Mouse (Mus musculus) urinary bladder, postnatal 14 days (tissue): ENCODE results near the gene Tkfc.

ENCODE experiments used
- DNase-seq: peaks from one replicate; pipeline ENCODE4 v3.0.0; 2021; ENCODE audit warnings: low spot score

The Tkfc gene

DNA sequence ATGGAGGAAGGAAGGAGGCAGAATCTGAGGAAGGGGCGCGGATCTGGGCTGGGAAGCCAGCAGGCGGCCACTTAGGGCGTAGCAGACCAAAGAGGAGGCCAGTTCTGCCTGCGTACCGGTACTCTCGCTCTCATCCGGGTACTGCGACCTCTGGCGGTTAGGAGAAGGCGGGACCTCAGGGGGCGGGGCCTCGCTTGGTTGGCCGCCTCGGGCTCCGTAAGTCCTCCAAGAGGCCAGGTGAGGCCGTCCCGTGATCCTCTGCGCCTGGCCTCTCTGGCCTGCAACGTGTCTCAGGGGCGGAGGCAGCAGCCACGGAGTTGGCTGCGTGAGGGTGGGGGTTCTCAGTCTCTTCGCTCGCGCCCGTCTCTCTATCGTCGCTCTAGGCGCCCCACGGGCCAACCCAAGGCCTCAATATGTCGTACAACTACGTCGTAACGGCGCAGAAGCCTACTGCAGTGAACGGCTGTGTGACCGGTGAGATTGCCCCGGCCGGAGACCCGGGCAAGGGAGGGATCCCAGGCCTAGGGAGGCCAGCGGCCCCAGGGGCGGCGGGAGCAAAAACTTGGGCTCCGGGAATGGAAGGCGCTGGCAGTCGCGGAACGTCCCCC lies at the start of gene Tkfc, which contains the start of gene Ddb1:
Tkfc (minus strand) TSS at position 362 of the 608 bp plus-strand sequence.
Ddb1 (plus strand) TSS at position 35 of the 608 bp plus-strand sequence.
- peak; percentile 99 for DNase-seq

DNA sequence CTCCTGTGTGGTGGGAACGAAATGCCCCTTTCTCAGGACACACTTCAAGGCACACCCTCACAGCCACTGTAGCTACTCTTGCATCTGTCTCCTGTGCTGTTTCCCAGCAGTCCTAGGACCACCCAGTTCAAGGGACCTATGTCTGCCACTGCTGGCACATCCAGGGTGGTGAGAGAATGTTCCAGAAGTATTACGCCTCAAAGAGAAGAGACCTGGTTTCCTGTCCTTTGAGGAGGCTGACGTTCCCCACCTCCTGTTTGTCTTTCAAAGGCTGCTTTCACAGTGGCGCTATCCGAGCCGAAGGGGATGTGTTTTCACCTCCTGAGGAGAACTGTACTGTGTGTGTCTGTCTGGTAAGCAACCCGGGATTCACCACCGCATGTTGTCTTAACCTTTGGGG lies 42.7 kb upstream of the Tkfc start:
- DNase-seq, result no peak

- no peak for DNase-seq
Measured at GRCm38 (mm10) chr19:10645616-10646015, 40.2 kb upstream of the Tkfc start.

DNA sequence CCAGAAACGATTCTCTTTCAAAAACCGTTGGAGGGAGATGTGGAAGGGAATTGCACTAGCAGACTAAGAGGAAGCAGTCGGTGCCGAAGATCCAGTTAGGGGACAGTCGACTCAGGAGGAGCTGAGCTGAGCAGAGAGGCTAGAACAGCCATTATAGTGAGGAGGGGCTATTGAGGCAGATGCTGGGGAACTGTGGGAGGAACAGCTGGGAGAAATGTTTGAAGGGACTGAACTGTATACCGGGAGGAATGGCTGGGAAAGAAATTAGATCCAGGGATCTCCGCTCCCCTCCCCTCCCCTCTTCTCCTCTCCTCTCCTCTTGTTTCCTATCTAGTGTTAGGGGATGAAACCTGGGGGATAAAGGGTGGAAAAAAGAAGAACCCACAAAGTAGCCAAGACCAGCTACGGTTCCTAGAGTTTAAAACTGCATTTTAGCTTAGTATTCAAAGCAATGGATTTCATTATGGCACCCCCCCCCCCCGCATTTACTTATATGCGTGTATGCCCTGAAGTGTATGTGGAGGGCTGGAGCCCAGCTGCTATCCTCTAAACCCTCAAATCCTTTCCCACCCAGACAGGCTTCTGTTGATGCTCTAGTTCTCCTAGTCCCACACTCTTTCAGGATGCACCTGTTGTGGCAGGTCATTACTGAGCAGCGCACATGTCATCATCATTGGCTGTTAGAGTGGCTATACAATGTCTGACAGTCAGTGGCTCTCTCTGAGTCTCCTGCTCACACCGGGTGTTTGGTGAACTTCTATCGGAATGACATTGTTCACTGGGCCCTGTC lies 35.3 kb upstream of the Tkfc start:
- no peak for DNase-seq

DNA sequence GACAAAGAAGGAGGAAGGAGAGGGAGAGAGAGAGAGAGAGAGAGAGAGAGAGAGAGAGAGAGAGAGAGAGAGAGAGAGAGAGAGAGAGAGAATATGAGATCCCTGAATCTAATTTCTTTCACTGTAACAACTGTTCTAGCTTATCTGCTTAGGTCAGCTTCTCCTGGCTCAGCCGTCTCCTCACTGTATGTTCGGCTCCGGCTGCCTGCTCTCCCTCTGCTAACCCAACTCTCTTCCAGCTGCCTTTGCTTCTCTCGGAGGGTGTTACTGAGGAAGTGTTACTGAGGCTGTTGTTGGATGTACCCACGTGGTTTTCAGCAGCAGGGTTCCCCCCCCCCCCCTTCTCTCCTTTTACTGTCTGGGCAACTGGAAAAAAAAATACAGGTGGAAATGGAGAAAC lies 34.6 kb upstream of the Tkfc start:
- DNase-seq, result no peak

DNA sequence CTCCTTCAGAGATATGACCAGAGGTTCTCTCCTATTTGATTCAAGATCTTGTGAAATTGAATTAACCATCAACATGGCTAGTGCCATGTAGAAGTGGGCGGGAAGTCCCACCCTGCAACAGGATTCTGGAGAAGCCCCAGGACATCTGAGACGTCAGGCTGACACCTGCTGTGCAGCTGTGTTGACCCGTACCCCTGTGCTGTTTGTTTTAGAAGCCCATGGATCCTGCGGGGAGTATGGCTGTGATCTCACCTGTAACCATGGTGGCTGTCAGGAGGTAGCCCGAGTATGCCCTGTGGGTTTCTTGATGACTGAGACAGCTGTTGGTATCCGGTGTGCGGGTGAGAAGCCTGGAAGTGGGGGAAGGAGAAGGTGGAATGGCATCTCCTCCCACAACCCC lies 32.4 kb upstream of the Tkfc start:
- DNase-seq, result no peak

DNA sequence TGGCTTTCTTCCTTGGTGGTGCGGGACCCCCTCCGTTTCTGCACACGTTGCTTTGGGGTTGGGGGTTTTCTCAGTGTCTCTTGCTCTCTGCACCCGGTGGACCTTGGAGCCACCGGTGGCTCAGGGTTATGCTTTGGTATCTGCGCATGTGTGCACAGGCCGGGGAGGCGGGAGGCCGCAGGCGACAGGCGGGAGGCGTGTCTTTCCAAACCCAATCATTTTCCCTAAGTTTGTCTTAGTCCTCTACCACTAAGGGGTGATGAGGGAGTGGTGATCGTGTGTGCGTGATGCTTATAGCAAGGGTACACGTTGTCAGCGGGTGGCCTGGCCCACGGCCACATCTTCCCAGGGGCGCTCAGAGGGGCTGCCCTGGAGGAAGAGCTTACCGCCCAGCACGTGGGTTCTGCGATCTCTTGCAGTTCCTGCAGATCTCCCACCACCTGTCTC lies 29.4 kb upstream of the Tkfc start:
- DNase-seq, result peak; percentile 34

DNA sequence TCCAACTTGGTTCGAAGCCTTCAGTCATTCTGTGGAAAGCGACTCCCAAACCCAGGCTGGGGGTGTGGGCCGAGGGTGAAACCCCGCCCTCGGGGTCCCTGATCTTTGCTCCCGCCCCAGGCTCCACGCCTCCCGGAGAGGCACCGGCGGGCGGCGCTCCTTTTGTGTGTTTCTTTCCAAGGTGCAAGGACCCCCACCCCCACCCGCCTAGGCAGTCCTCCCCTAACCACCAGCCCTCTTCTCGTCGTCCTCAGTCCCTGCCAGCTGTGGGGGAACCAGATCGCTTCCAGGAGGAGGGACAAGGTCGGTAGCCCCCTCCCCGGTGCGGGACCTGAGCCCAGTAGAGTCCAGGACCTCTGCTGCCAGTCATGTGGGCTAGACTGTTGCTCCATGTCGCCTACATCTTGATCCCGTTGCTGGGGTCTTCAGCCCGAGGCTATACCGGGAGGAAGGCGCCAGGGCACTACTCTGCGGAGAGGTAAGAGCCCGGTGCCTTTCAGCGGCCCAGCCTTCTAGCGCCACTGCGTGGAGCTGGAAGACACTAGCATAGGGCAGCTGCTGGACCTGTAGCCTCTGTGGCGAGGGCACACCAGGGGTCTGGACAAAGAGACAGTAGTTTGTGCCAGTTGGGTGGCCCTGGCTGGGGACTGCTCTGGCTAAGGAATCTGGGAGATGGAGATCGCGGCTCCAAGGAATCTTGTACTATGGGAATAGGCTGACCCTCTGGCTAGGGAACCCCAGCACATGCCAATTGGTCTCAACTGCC lies 28.8 kb upstream of the Tkfc start, which contains the start of gene Vwce:
Vwce (plus strand) TSS at position 108 of the 766 bp plus-strand sequence.
- DNase-seq, result peak; percentile 38

DNA sequence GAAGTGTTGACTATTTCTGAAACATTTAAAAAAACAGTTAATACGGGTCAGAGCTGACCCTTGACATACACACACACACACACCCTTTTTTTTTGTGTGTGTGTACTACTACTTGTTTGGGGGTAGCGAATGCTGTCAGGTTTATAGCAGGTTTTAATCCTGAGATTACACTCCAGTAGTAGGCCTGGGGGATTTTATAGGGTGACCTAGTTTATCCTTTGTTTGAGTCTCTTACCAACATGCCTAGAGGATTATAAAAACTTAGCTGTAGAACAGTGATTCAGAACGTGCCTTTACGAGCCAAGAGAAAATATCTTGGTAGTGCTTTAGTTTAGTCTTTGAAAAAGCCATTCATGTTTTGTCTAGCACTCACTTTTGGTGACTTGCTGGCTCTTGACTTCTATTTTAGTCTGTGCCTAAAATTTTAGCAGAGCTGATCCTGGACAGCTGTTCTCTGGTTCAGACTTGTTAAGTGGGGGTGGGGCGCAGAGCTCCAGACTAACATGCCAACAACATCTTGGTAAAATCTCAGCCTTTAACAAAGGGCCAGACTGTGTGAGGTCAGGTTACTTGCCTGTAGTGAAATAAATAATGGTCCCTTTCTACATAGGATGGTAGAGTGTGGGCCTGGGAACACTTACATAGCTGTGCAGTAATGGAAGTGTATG lies 3.3 kb upstream of the Tkfc start:
- DNase-seq, result no peak

DNA sequence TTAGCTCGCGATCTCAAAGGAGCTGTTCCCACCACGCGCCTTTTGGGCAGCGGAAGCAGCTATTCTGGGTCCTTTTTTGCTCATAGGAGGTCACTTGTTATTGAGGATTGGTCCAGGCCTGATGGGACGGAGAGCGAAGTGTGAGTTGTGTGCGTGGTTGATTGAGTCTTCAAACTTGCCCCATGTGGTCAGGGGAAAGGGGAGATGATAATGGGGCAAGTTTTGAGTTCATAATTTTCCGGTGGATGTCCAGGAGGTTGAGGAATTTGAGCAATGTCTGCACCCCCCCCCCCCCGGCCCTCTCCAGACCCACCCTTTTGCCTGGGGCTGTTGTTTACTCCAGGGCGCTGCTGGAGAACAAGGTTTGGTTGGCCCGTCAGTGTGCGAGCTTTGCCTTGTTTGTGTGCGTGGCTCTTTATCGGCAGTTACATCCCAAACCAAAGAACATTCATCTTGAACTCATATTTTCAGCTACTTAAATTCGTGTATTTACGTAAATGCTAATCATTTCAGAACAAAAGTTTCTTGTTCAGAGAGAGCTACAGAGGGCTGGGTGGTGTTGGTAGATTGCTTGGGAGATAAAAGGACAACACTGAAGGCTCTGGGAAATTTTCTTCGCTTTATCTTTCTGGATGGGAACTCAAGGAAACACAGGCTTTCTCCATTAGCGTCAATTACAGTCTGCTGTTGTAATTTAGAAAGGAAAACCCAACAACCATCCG lies 608 bp upstream of the Tkfc start:
- peak; percentile 24 for DNase-seq

DNA sequence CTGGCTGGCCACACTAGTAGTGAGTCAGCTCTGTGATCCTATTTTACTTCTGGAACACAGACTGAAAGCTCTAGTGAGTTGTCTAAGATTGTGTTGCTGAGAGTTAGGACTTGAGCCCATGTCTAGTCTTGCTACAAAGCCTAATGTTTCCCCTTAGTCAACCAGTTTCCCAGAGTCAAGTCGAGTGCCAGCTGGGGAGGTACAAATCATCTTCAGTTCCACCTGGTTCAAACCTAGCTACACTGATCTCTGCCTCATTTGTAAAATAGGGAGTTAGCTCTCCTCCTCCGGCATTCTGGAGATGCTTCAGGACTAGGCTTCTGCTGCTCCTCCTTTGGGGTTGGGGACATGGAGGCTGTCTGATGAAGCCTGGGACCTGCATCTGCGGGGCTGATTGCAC lies 920 bp downstream of the Tkfc start:
- no peak for DNase-seq

DNA sequence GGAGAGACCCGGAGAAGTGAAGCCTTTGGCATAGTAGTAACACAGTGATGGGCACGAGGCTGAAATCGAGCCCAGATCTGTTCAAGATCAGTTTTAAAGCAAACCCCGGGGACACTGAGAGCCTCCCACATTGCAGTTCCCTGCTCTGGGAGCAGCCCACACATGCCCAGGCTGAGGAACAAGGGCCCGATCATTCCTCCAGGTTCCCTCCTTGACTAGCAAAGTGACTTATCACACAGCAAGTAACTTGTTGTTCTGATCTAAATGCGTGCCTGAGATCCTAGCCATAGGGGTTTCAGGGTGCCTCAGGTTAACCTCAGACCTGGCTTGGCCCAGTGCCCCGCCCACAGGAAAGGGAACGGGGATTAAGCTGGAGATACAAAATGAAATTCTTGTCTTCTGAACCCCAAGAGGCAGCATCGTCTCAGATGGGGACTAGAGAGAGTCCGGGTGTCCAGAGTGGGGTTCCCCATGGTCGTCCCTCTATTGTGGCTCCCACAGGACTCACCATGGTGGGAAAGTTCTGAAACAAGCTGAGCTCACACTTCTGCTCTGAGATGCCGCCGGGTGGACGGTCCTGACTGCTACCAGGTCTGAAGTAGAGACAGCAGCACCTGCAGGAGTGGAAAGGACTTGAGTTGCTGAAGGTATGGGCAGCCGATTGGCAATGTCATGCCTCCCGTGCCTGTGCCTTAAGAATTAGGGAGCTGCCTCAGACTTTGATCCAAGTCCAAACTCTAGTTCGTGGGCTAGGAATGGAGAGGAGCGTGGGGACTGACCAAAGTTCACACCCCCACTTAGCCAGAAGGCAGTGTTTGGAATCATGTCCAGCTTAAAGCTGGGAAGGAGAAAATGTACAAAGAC lies 1.6 kb downstream of the Tkfc start:
- DNase-seq, result no peak

DNA sequence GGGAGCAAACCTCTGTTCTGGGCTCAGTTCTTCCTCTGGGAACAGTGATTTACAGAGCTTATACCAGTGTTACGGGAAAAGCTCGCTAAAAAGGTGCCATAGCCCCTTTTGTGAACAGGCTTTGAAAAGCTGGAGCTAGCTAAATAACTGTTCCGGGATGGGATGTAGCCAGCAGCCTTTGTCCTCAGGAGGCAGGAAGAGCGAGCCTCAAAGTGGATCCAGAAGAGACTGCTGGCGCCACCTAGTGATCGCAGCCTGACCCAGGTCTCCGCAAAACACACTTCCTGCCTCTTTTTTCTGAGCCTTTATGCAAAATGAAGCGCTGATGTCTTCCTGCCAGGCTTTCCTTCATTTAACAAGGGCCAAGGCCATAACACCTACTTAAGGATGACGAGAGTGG lies 2.7 kb downstream of the Tkfc start:
- peak; percentile 91 for DNase-seq

DNA sequence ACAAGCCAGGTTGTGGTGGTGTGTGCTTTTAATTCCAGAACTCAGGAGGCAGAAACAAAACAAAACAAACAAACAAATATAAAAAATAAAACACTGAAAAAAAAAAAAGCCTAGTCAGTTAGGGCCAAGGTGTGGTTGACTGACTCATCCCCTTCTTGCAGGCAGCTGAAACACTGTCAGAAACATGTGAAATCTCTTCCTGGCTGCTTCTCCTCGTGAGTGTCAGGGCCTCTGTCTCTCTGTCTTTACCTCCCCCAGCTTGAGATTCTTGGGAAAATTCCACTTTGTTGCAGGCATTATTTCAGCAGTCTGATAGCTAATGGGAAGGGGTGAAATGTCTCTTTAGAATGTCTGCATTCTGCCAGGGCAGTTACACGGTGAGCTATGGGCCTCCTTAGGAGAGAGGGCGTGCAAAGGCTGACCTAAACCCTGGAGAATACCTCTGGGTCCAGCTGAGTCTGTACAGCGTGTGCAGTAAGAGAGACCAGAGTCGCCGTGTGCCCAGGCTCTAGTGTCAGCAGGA lies 3.1 kb downstream of the Tkfc start:
- DNase-seq, result peak; percentile 11

DNA sequence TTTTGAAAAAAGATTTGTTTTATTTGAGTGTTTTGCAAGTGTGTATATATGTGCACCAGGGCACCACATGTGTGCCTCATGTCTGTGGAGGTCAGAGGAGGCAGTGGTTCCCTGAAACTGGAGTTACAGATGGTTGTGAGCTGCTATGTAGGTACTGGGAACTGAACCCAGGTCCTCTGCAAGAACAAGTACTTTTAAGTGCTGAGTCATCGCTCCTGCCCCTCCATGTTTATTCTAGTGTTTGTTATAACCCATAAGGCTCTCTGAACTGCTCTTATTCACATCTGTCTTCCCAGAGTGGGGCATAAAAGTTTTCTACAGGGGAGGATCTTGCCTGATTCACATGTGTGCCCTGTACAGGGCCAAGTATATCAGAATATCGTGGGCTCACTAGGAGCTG lies 5.8 kb downstream of the Tkfc start:
- no peak for DNase-seq

- DNase-seq, result no peak
Measured at GRCm38 (mm10) chr19:10598188-10598587, 7.3 kb downstream of the Tkfc start.

DNA sequence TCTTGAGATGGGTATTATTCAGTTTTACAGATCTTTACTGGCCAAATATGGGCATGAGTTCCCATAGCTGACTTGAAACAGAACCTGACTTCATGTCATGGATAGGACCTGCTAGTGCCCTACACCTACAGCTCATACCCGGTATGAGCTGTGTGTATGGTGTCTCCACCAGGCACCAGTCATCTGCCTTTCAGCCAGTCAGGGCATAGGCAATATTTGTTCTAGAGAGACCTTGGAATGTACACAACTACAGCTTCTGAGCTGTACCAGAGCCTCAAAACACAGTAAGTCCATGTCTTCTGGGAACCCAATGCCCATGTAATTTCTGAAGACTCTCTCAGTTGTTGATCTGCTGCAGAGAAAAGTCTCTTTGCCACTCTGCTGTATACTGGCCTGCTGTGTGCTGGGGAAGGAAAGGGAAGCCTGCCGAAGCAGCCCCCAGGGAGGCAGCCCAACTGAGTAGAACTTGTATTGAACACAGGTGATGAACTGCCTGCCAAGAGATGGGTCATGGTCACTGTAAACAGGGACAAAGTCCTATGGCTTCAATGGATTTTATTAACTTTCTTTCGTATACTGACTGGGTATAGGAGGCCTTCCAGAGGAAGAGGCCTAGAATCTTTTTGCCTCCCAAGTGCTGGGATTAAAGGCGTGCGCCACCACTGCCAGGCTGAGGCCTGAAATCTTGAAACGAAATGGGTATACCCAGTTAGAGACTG lies 13.6 kb downstream of the Tkfc start:
- no peak for DNase-seq

- no peak for DNase-seq
Measured at GRCm38 (mm10) chr19:10590301-10590700, 15.2 kb downstream of the Tkfc start.

- no peak for DNase-seq
Measured at GRCm38 (mm10) chr19:10589127-10589857, 16.2 kb downstream of the Tkfc start.
